Mouse (Mus musculus) stomach, embryonic 16.5 days (tissue): ENCODE data around the gene Magea5. TPM values are rescaled to one million over a fixed set of nuclear protein-coding genes. Genes with fewer than 3 reads are reported as not detected.
"Not testable (repeated sequence)": the region's sequence is repeated elsewhere in the genome, so short reads cannot be mapped to it uniquely, and the experiment has no call there.

Source experiments
- ATAC-seq: fragments of 200-750 bp; cut with Nextera tagmentation; 2 replicates; pipeline ENCODE4 v1.8.0; 2017; ENCODE audit warnings: moderate number of reproducible peaks, moderate TSS enrichment; ENCODE audit not compliant: insufficient read depth, low FRiP score
- H3K27ac ChIP-seq: fragments of 300-500 bp; sonication (generic); 2 replicates; pipeline ENCODE4 v1.5.1; 2014; ENCODE audit warnings: low read length
- H3K27me3 ChIP-seq: fragments of 300-500 bp; sonication (generic); 2 replicates; pipeline ENCODE4 v1.6.1; 2014; ENCODE audit warnings: low read length, control low read depth, mixed read lengths; ENCODE audit not compliant: control insufficient read depth, insufficient read depth
- H3K36me3 ChIP-seq: fragments of 300-500 bp; sonication (generic); 2 replicates; pipeline ENCODE4 v1.6.1; 2014; ENCODE audit warnings: low read length; ENCODE audit not compliant: control insufficient read depth, insufficient read depth
- H3K4me1 ChIP-seq: fragments of 300-500 bp; sonication (generic); 2 replicates; pipeline ENCODE4 v1.6.1; 2014; ENCODE audit warnings: low read length, control low read depth, mixed read lengths; ENCODE audit not compliant: control insufficient read depth, insufficient read depth
- H3K4me2 ChIP-seq: fragments of 300-500 bp; sonication (generic); 2 replicates; pipeline ENCODE4 v1.6.1; 2014; ENCODE audit warnings: low read depth, low read length, mixed read lengths
- H3K4me3 ChIP-seq: fragments of 300-500 bp; sonication (generic); replicated peaks from 2 replicates; pipeline ENCODE4 v1.5.1; 2014; ENCODE audit warnings: mild to moderate bottlenecking, low read length
- H3K9ac ChIP-seq: fragments of 300-500 bp; sonication (generic); 2 replicates; pipeline ENCODE4 v1.6.1; 2014; ENCODE audit warnings: low read length
- H3K9me3 ChIP-seq: fragments of 300-500 bp; sonication (generic); replicated peaks from 2 replicates; pipeline ENCODE4 v1.6.1; 2016; ENCODE audit warnings: low read length, control low read depth; ENCODE audit not compliant: control insufficient read depth
- WGBS: fragments of 180-500 bp; shearing (Covaris S2); extraction: QIAGEN DNeasy Blood & Tissue Kit; methylation state at CpG from one replicate; pipeline ENCODE4 v1.1.7; 2014; 5-methylcytosine and 5-hydroxymethylcytosine counted together
- polyA plus RNA-seq: library from polyadenylated mRNA; unstranded; fragments of >200 nt; fragmentation: Nextera tagmentation; extraction: Ambion mirVana; gene quantifications from 2 replicates; pipeline ENCODE4 v1.2.1, GENCODE M21; 2015

Gene Magea5
- polyA plus RNA-seq: not detected in 2 replicates

DNA sequence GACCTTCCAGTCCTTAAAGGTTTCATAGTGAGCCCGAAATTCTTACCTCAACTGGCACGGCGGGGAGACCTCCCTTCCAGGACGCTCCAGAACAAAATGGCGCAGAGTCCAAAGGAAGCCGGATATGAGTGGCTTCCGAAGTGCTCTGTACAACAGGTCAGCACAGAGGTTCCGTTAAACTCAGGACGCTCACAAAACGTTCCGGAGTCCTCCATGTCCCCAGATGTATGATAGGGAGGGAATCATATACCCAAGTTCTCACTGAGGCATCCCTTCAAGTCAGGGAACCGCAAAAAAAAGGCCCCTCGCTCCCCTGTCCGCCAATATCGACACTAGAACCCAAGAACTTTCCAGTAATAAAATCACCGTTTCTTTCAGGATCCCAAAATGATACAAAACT, at the start of gene Magea5:
Gene Magea5 (minus strand): TSS at position 101 of the 400 bp plus-strand sequence.
- not testable (repeated sequence) for ATAC-seq, H3K4me1 ChIP-seq, H3K27me3 ChIP-seq, H3K9ac ChIP-seq, H3K9me3 ChIP-seq, H3K27ac ChIP-seq, H3K36me3 ChIP-seq, H3K4me3 ChIP-seq, H3K4me2 ChIP-seq
- WGBS: 91% methylated on average over 12 of the region's 16 CpGs

DNA sequence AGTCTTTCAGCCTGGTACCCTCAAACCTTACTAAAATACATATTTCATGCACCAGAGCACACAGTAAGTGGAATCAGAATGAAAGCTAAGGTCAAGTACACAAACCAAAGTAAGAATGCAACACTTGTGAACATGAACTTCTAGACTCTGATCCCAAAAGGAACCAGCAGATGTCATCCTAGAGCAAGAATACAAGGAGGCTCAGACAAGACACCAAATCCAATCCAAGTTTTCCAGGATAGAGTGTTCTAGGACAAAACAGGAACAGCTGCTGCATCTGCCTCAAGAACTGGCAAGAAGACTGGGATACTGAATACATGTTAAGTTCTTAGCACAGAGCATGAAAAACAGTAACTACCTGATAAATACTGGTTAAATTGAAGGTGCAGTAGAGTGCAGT, 35.1 kb upstream of the Magea5 start:
- no peak for ATAC-seq
- Histone ChIP-seq H3K4me3 (no peak overlapping the region), H3K27ac (no peak overlapping the region), H3K4me2 (no peak overlapping the region), H3K36me3 (no peaks in the 10 kb centered on the region), H3K27me3 (no peaks in the 10 kb centered on the region), H3K9ac (no peak overlapping the region), H3K9me3 (no peaks in the 10 kb centered on the region), H3K4me1 (no peaks in the 10 kb centered on the region)

GRCm38 (mm10) chrX:155093566-155093965, 30.6 kb upstream of the Magea5 start, which contains the start of gene Magea2:
Gene Magea2 (minus strand): TSS chrX:155093666.
- not testable (repeated sequence) for H3K27me3 ChIP-seq, ATAC-seq, H3K4me3 ChIP-seq, H3K4me2 ChIP-seq, H3K27ac ChIP-seq, H3K36me3 ChIP-seq, H3K4me1 ChIP-seq, H3K9ac ChIP-seq, H3K9me3 ChIP-seq
- WGBS: 76% methylated on average over 3 of the region's 4 CpGs

DNA sequence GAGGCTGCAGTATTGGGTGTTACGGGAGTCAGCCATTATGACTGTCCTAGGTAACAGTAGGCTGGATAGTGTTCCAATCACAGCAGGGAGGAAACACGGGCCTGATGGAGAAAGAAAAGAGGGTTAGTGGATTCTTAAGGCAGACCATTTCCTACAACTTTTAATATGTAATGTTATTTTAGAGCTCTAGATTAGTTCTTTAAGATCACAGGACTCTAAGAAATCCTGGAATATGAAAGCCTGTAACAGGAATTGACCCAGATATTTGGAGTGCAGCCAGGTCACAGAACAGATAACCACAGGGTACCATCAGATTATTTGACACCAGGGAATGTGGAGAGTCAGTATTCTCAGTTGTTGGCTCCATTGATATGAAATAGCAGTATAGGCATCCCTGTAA, 26.7 kb upstream of the Magea5 start, which contains the start of gene Magea1:
Gene Magea1 (minus strand): TSS at position 101 of the 400 bp plus-strand sequence.
- H3K4me2 ChIP-seq, H3K9ac ChIP-seq, ATAC-seq, H3K9me3 ChIP-seq, H3K4me3 ChIP-seq, H3K4me1 ChIP-seq, H3K27me3 ChIP-seq, H3K36me3 ChIP-seq, H3K27ac ChIP-seq: not testable (repeated sequence)
- WGBS: 83% methylated on average over 1 of the region's 2 CpGs

Other genes with a start within 250 kb of the Magea5 start
- not detected in 2 replicates for gene Cldn34b1, start 172.9 kb downstream of the Magea5 start, polyA plus RNA-seq
- not detected in 2 replicates for gene Magea6, start 127.2 kb downstream of the Magea5 start, polyA plus RNA-seq
- not detected in 2 replicates for gene Magea3, start 113.6 kb downstream of the Magea5 start, polyA plus RNA-seq
- not detected in 2 replicates for gene Magea8, start 67.3 kb downstream of the Magea5 start, polyA plus RNA-seq
- gene Magea1, start 26.6 kb upstream of the Magea5 start, polyA plus RNA-seq: not detected in 2 replicates
- not detected in 2 replicates for gene Magea2, start 30.5 kb upstream of the Magea5 start, polyA plus RNA-seq
- gene Cldn34b2, start 65.3 kb upstream of the Magea5 start, polyA plus RNA-seq: not detected in 2 replicates
- 191 and 213 TPM in 2 replicates for gene Sat1, start 153.3 kb upstream of the Magea5 start, polyA plus RNA-seq
- 38.2 and 39.5 TPM in 2 replicates for gene Acot9, start 199.3 kb upstream of the Magea5 start, polyA plus RNA-seq